Mouse (Mus musculus) frontal cortex, postnatal 10 days (tissue): ENCODE data around the gene Olfr319.
A peak's percentile ranks its signal among the peaks of the same experiment; 100 is the strongest.
"Not testable (repeated sequence)": the region's sequence is repeated elsewhere in the genome, so short reads cannot be mapped to it uniquely, and the experiment has no call there.

Experiments used
- DNase-seq, 2 experiments: peaks; one replicate each; pipeline ENCODE4 v3.0.0; 2022; ENCODE audit warnings: low spot score in 2 of 2, mixed read lengths in 1 of 2

Gene Olfr319

GRCm38 (mm10) chr11:58698862-58699261 lies at the start of gene Olfr319:
Gene Olfr319 (plus strand): TSS chr11:58699162.
- no peak for DNase-seq

GRCm38 (mm10) chr11:58655151-58655550 lies 43.8 kb upstream of the Olfr319 start:
- DNase-seq = no peak

DNA sequence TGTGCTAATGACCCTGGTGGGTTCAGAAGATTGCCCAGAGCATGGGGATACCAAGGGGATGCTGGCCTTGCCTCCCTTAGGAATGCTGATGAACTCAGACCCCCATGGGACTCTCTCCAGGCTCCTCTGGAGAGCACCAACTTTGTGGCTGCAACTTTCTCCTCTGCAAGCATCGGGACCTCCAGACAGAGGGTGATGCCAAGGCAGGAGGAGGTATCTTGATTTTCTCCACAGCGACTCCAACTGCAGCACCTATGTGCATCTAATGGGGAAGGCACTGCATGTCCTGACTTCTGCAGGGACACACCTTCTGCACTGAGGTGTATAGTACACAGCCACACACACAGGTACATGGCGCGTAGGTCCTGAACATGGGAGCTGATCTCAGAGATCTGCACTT lies 40.4 kb upstream of the Olfr319 start, which contains the start of gene Olfr322:
Gene Olfr322, plus strand, starts transcription at position 187 of the 400 bp plus-strand sequence.
- no peak for DNase-seq

DNA sequence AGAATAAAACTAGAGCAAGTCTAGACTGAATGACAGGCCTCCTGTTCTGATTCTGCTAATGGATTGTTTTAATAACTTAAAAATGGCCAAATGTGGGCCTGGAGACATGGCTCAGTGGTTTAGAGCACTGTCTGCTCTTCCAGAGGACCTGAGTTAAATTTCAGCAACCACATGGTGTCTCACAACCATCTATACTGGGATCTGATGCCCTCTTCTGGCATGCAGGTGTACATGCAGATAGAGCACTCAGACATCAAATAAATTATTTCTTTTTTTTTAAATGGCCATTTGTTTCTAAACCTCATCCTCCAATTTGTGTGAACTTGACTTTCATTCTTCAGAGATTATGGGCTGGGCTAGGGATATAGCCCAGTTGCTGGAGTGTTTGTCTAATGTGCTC lies 29.7 kb upstream of the Olfr319 start:
- DNase-seq = no peak

DNA sequence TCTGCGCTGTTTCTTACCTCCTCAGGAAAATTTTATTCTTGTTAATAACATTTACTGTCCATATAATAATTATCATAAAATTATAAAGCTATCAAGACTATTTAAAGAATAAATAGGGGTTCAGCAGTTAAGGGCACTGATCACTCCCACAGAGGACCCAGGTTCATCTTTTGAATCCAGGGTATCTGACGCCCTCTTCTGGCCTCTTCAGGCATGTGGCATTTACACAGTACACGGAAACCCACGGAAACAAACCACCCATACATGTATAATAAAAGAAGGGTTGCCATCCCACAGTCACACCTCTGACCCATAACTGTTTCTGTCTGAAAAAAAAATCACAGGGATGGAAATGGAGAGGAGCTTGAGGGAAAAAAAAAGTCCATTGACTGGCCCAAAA lies 27.1 kb upstream of the Olfr319 start:
- no peak for DNase-seq

DNA sequence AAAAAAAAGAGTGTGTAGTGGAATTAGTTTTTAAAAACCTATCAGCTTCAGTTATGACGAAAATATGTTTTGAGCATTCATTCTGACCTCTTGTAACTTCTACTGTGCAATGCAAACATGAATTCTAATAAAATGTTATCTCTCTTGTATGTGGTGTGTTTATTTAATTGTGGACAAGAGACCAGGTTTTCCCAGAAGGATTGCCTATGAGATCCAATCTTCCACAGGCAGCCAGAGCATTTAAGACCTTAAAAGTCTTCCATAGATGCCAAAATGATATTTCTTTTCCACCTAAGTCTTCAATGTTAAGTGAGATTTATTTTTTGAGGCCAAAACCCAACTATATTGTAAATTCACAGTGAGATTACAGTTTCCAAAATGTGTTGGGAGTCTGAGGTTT lies 18.2 kb upstream of the Olfr319 start, which contains the start of gene Olfr320:
Gene Olfr320, plus strand, starts transcription at position 301 of the 400 bp plus-strand sequence.
- DNase-seq = no peak

GRCm38 (mm10) chr11:58709086-58709485 lies 10.1 kb downstream of the Olfr319 start:
- DNase-seq = no peak

DNA sequence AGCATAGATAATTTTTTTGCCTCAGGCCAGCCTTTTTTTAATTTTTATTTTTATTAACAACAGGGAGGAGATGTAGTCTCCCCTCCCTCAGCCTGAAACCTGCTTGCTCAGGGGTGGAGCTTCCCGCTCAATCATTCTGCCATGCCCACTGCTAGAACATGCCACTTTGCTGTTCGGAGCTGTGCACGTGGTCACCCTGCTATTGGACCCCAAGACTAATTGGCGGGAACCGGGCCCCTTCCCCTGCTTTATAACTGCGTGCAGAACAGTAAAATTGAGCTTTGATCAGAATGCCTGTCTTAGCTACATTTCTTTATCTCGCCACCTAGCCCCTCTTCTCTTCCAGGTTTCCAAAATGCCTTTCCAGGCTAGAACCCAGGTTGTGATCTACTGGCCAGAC lies 18.8 kb downstream of the Olfr319 start:
- not testable (repeated sequence) for DNase-seq

GRCm38 (mm10) chr11:58719701-58720100 lies 20.7 kb downstream of the Olfr319 start:
- DNase-seq = no peak

DNA sequence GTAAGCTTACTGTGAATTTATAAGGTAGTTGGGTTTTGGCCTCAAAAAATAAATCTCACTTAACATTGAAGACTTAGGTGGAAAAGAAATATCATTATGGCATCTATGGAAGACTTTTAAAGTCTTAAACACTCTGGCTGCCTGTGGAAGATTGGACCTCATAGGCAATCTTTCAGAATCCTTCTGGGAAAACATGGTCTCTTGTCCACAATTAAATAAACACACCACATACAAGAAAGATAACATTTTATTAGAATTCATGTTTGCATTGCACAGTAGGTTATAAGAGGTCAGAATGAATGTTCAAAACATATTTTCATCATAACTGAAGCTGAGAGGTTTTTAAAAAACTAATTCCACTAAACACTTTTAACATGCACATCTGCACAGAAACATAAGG lies 25.0 kb downstream of the Olfr319 start, which contains the start of gene Olfr318:
Gene Olfr318, minus strand, starts transcription at position 101 of the 400 bp plus-strand sequence.
- DNase-seq = no peak

DNA sequence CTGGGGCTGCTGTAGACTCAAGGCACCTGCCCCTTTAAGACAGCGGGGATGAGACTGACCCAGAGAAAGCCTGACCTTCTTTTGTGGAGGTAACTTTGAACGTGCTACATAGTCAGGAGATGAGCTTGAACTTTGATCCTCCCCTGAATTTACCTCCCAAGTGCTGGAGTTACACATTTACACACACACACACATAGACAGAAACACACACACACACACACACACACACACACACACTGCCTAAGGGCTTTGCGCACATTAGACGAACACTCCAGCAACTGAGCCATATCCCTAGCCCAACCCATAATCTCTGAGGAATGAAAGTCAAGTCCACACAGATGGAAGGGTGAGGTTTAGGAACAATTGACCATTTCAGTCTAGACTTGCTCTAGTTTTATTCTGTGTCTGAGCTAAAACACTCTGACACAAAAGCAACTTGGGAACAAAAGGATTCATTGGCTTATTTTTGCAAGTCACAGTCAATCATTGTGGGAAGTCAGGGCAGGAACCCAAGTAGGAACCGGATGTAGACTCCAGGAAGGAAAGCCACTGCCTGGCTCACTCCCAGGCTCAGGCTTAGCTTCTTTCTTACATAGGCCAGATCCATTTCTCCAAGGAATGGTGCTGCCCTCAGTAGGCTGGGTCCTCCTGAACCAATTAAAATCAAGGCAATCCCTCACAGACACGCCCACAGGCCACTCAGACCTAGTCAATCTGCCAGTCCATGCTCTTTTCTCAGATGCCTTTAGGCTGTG lies 29.1 kb downstream of the Olfr319 start:
- DNase-seq = not testable (repeated sequence)

DNA sequence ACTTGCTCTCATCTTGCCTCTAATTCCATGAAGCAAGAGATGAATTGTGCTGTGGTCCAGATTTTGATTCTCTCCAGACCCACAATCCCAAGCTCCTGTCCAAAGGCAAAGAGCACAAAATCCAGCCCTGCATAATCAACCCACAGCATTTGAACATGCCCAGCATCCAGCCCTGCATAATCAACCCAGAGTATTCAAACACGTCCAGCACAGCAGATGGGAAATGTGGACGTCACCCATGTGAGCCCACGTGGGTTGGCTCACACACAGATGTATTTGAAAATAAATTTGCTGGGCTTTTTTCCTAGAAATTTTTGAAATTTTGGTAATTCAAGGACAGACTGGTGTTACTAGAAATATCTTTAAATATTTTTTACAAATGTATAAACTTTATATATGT lies 34.4 kb downstream of the Olfr319 start:
- peak; percentile 16 to 42 for DNase-seq

- no peak for DNase-seq
Observed at GRCm38 (mm10) chr11:58738792-58739262, 39.9 kb downstream of the Olfr319 start, which contains the start of gene Olfr317. Gene Olfr317 (minus strand): TSS chr11:58739212.

GRCm38 (mm10) chr11:58751096-58751495 lies 52.1 kb downstream of the Olfr319 start:
- DNase-seq = peak; percentile 12 to 44

DNA sequence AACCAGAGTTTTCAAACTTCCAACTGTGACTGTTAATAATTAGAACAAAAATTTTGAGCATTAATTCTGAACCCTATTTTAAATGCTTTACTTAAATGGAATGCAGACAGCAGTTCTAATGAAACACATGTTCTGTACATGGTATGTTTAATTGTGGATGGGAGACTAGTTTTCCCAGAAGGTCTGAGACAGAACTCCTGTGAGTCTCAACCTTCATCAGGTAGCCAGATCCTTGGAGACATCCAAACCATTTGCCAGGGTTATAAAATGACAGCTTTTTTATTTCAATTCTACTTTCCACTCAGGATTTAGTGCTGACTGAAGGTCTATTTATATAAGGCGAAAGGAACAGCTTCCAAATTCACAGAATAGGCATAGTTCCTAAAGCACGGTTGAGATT lies 53.5 kb downstream of the Olfr319 start, which contains the start of gene Olfr316:
Gene Olfr316, plus strand, starts transcription at position 301 of the 400 bp plus-strand sequence.
- DNase-seq = no peak
